Mouse (Mus musculus) thymus, adult 2 months (tissue): ENCODE measurements around the gene Igf2.

Source experiments
- CTCF ChIP-seq: fragments of 200-500 bp; IDR thresholded peaks from 2 replicates; pipeline ENCODE4 v1.5.1; 2012; ENCODE audit warnings: mild to moderate bottlenecking, control low read depth, low read length, moderate library complexity, borderline replicate concordance; ENCODE audit not compliant: control insufficient read depth, poor library complexity, insufficient read depth; ENCODE audit errors: extremely low read depth
- POLR2A ChIP-seq: fragments of 200-500 bp; IDR thresholded peaks from 2 replicates; pipeline ENCODE4 v1.6.1; 2012; ENCODE audit warnings: mild to moderate bottlenecking, low read length, control low read depth, moderate library complexity; ENCODE audit not compliant: control insufficient read depth, poor library complexity, insufficient read depth; ENCODE audit errors: extremely low read depth

DNA sequence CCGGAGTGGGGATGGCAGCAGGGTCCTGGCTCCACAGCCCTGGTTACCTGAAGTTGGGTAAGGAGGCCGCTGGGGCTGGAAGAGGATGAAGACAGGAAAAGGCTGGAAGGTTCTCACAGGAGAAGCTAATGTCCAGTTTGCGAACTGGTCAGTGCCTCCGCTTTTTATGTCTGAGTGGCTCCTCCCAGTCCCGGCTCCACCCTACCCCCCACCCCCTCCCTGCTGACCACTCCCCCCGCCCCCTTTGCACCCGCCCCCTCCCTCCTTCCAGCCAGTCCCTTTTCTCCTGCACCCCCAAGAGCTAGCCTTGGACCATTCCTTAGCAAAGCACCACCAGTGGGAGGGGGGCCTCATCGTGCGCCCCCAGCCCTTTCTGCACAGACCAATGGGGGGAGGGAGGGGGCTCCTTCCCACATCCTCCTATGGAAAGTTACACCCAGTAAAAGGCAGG lies 9.2 kb downstream of the Igf2 start:
- TF ChIP-seq CTCF (no peak), POLR2A (no peak)
